Mouse (Mus musculus): Measurements from ENCODE around the gene Shisa5.

Gene Shisa5

GRCm38 (mm10) chr9:109053851-109054250, 15.5 kb downstream of the Shisa5 start:
- DNase-seq (ENCODE audit: low read depth, low spot score), result peak; percentile 30

- DNase-seq (ENCODE audit: low read depth, low spot score), result peak; percentile 84
Observed at GRCm38 (mm10) chr9:109054712-109055111, 16.3 kb downstream of the Shisa5 start.

- peak; percentile 25 for DNase-seq (ENCODE audit: low read depth, low spot score)
Observed at GRCm38 (mm10) chr9:109055271-109056030, 17.1 kb downstream of the Shisa5 start.

- peak; percentile 36 for DNase-seq (ENCODE audit: low read depth, low spot score)
Observed at GRCm38 (mm10) chr9:109056081-109056690, 17.8 kb downstream of the Shisa5 start.

DNA sequence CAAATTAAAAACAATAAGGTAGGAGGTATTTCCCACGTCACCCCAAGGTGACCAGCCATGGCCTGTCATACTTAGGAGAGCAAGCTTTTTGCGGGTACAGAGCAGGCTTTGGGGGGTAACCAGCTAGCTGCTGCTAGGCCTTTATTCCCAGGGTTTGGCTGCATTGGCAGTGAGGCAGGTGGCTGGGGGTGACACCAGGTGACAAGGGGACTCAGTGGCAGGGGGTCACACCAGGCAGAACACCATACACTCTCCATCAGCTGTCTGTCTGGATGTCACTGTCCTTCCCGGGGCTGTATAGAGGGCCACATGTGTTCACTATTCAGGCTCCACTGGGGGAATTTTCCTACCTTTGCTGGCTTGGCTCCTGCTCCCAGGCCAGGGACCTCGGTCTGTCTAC, 18.6 kb downstream of the Shisa5 start:
- no peak for DNase-seq (ENCODE audit: low read depth, low spot score)

- DNase-seq (ENCODE audit: low read depth, low spot score), result peak; percentile 91
Observed at GRCm38 (mm10) chr9:109057543-109057942, 19.2 kb downstream of the Shisa5 start.

- DNase-seq (ENCODE audit: low read depth, low spot score), result no peak
Observed at GRCm38 (mm10) chr9:109058006-109058765, 19.8 kb downstream of the Shisa5 start.

GRCm38 (mm10) chr9:109059136-109059903, 21.0 kb downstream of the Shisa5 start, which contains the start of gene Trex1:
Gene Trex1, minus strand, starts transcription at chr9:109059734.
- DNase-seq (ENCODE audit: low read depth, low spot score), result peak; percentile 95

DNA sequence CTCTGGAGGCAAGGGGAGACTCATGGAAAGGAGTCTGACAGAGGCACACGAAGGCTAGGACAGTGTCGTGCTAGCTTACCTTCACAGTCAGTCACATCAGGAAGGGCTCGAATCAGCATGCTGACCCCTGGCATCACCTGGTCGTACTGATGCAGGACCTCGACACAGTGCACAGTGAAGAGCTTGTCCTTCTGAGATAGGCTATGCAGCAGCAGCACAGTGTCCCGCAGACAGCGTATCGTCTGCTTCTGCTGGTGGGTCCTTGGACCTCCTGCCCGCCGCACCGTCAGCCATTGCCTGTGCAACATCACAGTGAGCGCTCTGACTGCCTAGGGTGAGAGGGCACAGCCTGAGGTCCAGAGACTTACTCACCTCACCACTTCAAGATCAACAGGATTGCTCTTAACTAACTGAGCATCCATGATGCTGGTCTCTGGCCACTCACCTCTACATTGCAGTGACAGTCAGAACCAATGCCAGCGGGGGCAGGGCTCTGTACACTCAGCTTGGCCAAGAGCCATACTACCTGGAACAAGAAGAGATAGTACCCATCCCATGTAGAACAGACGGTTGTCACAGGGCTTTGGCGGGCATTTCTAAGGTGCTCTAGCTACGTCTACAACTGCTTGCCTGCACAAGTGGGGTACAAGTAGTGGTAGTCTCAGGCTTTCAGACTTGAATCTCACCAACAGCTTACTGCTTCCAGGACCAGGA, 22.0 kb downstream of the Shisa5 start:
- DNase-seq (ENCODE audit: low read depth, low spot score), result no peak

- DNase-seq (ENCODE audit: low read depth, low spot score), result no peak
Observed at GRCm38 (mm10) chr9:109060898-109061295, 22.5 kb downstream of the Shisa5 start.

GRCm38 (mm10) chr9:109068095-109068735, 29.9 kb downstream of the Shisa5 start:
- peak; percentile 19 for DNase-seq (ENCODE audit: low read depth, low spot score)

DNA sequence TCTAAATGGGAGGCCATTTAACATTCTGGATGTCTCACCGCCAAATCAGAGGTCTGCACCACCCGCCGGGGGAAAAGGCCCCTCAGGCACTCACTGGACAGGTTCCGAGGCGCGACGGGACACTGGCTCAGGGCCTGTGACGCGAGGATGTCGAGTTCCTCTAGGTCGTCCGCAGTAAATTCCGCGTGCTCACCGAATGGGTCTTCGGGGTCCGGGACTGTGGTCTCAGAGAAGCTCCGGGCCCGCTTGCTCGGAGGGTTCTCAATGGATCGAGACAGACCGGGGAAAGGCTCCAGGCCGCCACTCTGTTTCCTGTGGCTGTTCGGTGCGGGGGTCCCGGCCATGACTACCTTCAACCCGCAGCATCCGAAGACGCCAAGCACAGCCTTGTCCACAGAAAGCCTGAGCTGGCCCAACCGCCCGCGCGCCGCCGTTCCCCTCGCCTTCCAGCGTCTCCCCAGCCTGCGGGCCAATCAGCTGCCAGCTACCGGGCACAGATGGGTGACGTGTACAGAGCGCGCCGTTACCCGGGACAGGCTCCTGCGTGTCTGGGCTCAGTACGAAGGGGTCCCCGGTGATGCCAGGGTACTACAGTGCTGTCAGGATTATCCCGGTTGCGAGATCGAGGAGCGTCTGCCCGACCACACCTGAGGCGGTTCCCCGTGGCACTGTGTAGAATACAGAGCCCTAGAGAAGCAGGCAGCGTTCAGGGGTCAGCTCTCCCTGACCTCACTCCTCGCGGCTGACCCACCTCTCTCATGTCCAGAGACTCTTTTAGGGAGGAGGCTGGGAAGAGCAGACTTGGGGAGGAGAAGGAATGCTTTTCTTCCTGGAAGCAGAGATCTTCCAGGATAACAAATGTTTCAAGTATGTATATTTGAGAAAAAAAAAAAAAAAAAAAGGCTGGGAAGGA, 35.6 kb downstream of the Shisa5 start, which contains the start of gene Atrip:
Atrip (minus strand) TSS at position 464 of the 913 bp plus-strand sequence.
- peak; percentile 91 for DNase-seq (ENCODE audit: low read depth, low spot score)

DNA sequence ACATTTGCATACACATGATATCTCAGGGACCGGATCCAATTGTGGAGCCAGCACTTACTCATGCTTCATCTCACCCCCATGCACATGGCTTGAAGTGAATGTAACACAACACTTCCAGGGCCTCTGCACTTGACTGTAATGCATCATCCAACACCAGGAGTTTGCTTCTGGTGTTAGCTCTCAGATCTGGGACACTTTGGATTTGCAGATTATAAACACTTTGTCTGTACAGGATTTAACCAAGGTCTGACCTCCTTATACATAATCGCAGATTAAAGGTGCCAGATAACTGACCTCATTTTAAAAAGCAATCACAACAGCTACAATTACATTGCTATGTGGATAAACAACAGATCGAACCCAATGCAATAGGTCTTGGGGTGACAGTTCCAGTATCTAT, 42.2 kb downstream of the Shisa5 start:
- DNase-seq (ENCODE audit: low read depth, low spot score), result no peak

DNA sequence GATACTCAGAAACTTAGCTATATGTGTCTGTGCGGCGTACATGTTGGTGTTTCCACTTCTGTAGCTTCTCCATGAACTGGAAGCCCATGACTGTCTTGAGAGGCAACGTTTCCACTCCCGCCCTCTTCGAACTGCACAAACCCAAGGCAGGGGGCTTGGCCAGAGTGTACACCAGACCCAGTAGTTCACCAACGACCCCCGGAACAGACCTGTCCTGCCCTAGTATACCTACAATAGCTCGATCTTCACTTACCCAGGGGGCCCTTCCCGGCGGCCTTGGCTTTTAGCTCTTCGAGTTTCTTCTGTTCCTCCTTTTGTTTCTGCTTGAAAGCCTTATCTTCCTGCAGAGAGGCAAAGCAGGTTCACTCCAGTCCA, 43.4 kb downstream of the Shisa5 start:
- peak; percentile 33 for DNase-seq (ENCODE audit: low read depth, low spot score)

DNA sequence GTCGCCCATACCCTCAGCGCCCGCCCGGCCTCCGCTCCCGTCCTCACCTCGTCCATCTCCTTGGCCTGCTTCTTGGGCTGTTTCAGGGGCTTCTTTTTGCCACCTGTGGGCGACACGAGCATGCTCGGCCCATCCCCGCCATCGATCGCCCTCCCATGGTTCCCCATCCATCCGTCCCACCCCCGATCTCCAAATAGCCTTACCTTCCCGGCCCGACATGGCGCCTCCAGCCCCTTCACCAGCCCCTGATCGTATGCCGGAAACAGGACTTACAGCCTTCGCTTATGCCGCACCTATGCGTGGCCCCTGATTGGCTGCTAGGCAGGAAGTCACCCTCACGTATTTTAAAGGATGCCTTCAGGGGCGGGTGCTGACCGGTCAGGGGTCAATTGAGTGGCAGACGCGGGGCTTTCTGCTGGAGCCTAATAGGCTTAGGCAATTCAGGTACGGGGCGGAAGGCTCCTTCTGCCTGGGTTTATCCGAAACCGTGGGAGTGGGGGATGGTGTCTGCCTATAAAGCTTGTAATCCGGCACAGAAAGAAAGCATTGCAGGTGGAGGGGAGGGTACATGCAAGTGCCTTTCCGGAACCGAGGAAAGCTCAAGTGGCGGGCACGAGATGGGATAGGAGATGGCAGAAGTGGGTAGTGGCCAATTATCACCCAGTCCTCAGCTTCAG, 43.9 kb downstream of the Shisa5 start, which contains the start of the genes Ccdc51 and Tma7:
Ccdc51 (plus strand) TSS at position 370 of the 677 bp plus-strand sequence.
Tma7 (minus strand) TSS at position 464 of the 677 bp plus-strand sequence.
- DNase-seq (ENCODE audit: low read depth, low spot score), result peak; percentile 94

GRCm38 (mm10) chr9:109084922-109085321, 46.6 kb downstream of the Shisa5 start:
- peak; percentile 61 for DNase-seq (ENCODE audit: low read depth, low spot score)

- no peak for DNase-seq (ENCODE audit: low read depth, low spot score)
Observed at GRCm38 (mm10) chr9:109087987-109088386, 49.6 kb downstream of the Shisa5 start.

GRCm38 (mm10) chr9:109090446-109090845, 52.1 kb downstream of the Shisa5 start:
- no peak for DNase-seq (ENCODE audit: low read depth, low spot score)

DNA sequence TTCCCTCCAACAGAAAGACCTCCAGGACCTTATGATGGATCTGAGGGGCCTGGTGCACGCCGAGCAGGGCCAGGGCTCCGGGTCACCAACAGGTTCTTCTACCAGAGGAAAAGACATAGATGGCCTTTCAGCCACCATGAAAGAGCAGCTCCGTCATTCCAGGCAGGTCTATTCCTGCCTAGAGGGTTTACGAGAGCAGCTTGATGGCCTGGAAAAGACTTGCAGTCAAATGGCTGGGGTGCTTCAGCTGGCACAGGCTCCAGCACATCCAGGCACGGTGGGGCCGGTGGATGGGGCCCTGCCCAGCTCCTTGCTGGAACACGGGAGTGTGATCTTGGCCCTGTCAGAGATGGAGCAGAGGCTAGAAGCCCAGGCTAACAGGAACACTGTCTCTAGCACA, 53.4 kb downstream of the Shisa5 start:
- no peak for DNase-seq (ENCODE audit: low read depth, low spot score)

Data from A20 (cell line).